Mouse (Mus musculus) C2C12 (cell line): ENCODE results near the gene Cit. TPM values are rescaled to one million over a fixed set of nuclear protein-coding genes. Genes with fewer than 3 reads are reported as not detected.

Experiments
- H3K27me3 ChIP-seq: one replicate; pipeline ENCODE4 v1.6.1; 2011; ENCODE audit not compliant: control insufficient read depth, insufficient read depth, insufficient read length
- H3K36me3 ChIP-seq: one replicate; pipeline ENCODE4 v1.6.1; 2011; ENCODE audit not compliant: control insufficient read depth, insufficient read depth
- H3K4me3 ChIP-seq: one replicate; pipeline ENCODE4 v1.5.1; 2011; ENCODE audit warnings: mild to moderate bottlenecking, control low read depth; ENCODE audit not compliant: poor library complexity, insufficient read depth, severe bottlenecking
- H3K79me2 ChIP-seq: one replicate; pipeline ENCODE4 v1.6.1; 2011; ENCODE audit not compliant: control insufficient read depth, insufficient read depth
- H3K79me3 ChIP-seq: one replicate; pipeline ENCODE4 v1.6.1; 2011; ENCODE audit warnings: low read depth, control low read depth
- H3ac ChIP-seq: one replicate; pipeline ENCODE3; 2011; ENCODE audit warnings: low read depth; ENCODE audit not compliant: control insufficient read depth, insufficient read length
- CEBPB ChIP-seq: IDR thresholded peaks from one replicate; pipeline ENCODE4 v1.6.1; 2011; ENCODE audit warnings: low read depth, mild to moderate bottlenecking, control low read depth, moderate library complexity
- CTCF ChIP-seq: IDR thresholded peaks from one replicate; pipeline ENCODE4 v1.5.1; 2011; ENCODE audit not compliant: control insufficient read depth, insufficient read depth, insufficient read length
- FOSL1 ChIP-seq: IDR thresholded peaks from one replicate; pipeline ENCODE4 v1.8.0; 2011; ENCODE audit warnings: mild to moderate bottlenecking, low read length; ENCODE audit not compliant: poor library complexity, insufficient read depth, severe bottlenecking
- MAX ChIP-seq: IDR thresholded peaks from one replicate; pipeline ENCODE4 v1.6.1; 2011; ENCODE audit warnings: mild to moderate bottlenecking, control low read depth
- MYOD1 ChIP-seq: IDR thresholded peaks from one replicate; pipeline ENCODE4 v1.6.1; 2011; ENCODE audit warnings: low read depth; ENCODE audit not compliant: control insufficient read depth, insufficient read length
- MYOG ChIP-seq: IDR thresholded peaks from one replicate; pipeline ENCODE4 v1.6.1; 2011; ENCODE audit not compliant: control insufficient read depth, insufficient read length; ENCODE audit errors: extremely low read depth
- USF1 ChIP-seq: IDR thresholded peaks from one replicate; pipeline ENCODE4 v1.6.1; 2011; ENCODE audit warnings: low read depth, mild to moderate bottlenecking, control low read depth, moderate library complexity
- polyA plus RNA-seq: library from polyadenylated mRNA; unstranded; fragments of >200 nt; fragmentation: generic; extraction: Trizol; gene quantifications from one replicate; pipeline ENCODE4 v1.2.1, GENCODE M21; 2012; ENCODE audit warnings: missing spikeins

Gene Cit
- polyA plus RNA-seq, 1 experiment: 19.9 TPM

- no peak for TF ChIP-seq CTCF
- no peak for TF ChIP-seq MYOG
- no peak for TF ChIP-seq USF1
- TF ChIP-seq MYOD1: no peak
- TF ChIP-seq CEBPB: no peak
- TF ChIP-seq MAX: no peak
- no peak for TF ChIP-seq FOSL1
- H3K79me2 ChIP-seq: peaks cover 22% of the 10 kb centered on the region
- no peak overlapping the region for H3ac ChIP-seq
- H3K27me3 ChIP-seq: no peaks in the 10 kb centered on the region
- no peak overlapping the region for H3K4me3 ChIP-seq
- H3K79me3 ChIP-seq: peaks cover 5% of the 10 kb centered on the region
- H3K36me3 ChIP-seq: peaks cover 44% of the 10 kb centered on the region
These were observed 24.1 kb downstream of the Cit start for GRCm38 (mm10) chr5:115869198-115869597.

- Histone ChIP-seq H3K4me3 (no peak overlapping the region), H3K79me2 (peaks cover 22% of the 10 kb centered on the region), H3K36me3 (peaks cover 53% of the 10 kb centered on the region), H3K79me3 (peaks cover 5% of the 10 kb centered on the region), H3ac (no peak overlapping the region), H3K27me3 (no peaks in the 10 kb centered on the region)
- TF ChIP-seq MYOD1: no peak
- TF ChIP-seq FOSL1: no peak
- TF ChIP-seq USF1: no peak
- TF ChIP-seq MAX: no peak
- no peak for TF ChIP-seq CTCF
- TF ChIP-seq MYOG: no peak
- TF ChIP-seq CEBPB: no peak
These were observed 26.1 kb downstream of the Cit start for GRCm38 (mm10) chr5:115871153-115871552.

GRCm38 (mm10) chr5:115872106-115872505 lies 27.0 kb downstream of the Cit start:
- H3K27me3 ChIP-seq: no peaks in the 10 kb centered on the region
- no peak overlapping the region for H3K4me3 ChIP-seq
- no peak overlapping the region for H3ac ChIP-seq
- TF ChIP-seq FOSL1 (no peak), CEBPB (no peak), CTCF (no peak), MYOD1 (no peak), USF1 (no peak), MYOG (no peak), MAX (no peak)
- H3K36me3 ChIP-seq: peaks cover 50% of the 10 kb centered on the region
- H3K79me2 ChIP-seq: peaks cover 22% of the 10 kb centered on the region
- peaks cover 5% of the 10 kb centered on the region for H3K79me3 ChIP-seq

- no peak overlapping the region for H3K4me3 ChIP-seq
- H3K27me3 ChIP-seq: no peaks in the 10 kb centered on the region
- peaks cover 50% of the 10 kb centered on the region for H3K36me3 ChIP-seq
- peaks cover 19% of the 10 kb centered on the region for H3K79me2 ChIP-seq
- TF ChIP-seq FOSL1 (no peak), MYOD1 (no peak), CTCF (no peak), USF1 (no peak), MAX (no peak), CEBPB (no peak), MYOG (no peak)
- H3ac ChIP-seq: no peak overlapping the region
- H3K79me3 ChIP-seq: peaks cover 4% of the 10 kb centered on the region
These were observed 27.9 kb downstream of the Cit start for GRCm38 (mm10) chr5:115872956-115873355.

GRCm38 (mm10) chr5:115877425-115877824 lies 32.3 kb downstream of the Cit start:
- TF ChIP-seq MYOG: no peak
- no peak for TF ChIP-seq CEBPB
- no peak for TF ChIP-seq MYOD1
- H3K79me2 ChIP-seq: peaks cover under 1% of the 10 kb centered on the region
- H3K27me3 ChIP-seq: no peaks in the 10 kb centered on the region
- peaks cover 31% of the 10 kb centered on the region for H3K36me3 ChIP-seq
- H3K4me3 ChIP-seq: no peak overlapping the region
- no peak overlapping the region for H3ac ChIP-seq
- H3K79me3 ChIP-seq: no peaks in the 10 kb centered on the region

GRCm38 (mm10) chr5:115882165-115882564 lies 37.1 kb downstream of the Cit start:
- no peaks in the 10 kb centered on the region for H3K27me3 ChIP-seq
- H3K79me2 ChIP-seq: no peaks in the 10 kb centered on the region
- no peak for TF ChIP-seq CEBPB
- TF ChIP-seq CTCF: no peak
- TF ChIP-seq MYOG: no peak
- TF ChIP-seq MAX: no peak
- TF ChIP-seq FOSL1: no peak
- TF ChIP-seq USF1: no peak
- no peak for TF ChIP-seq MYOD1
- H3K79me3 ChIP-seq: no peaks in the 10 kb centered on the region
- peaks cover 36% of the 10 kb centered on the region for H3K36me3 ChIP-seq
- H3K4me3 ChIP-seq: no peak overlapping the region
- no peak overlapping the region for H3ac ChIP-seq
